20 mouse cellular contexts compared by ENCODE assay signal in the genomic region with DNA sequence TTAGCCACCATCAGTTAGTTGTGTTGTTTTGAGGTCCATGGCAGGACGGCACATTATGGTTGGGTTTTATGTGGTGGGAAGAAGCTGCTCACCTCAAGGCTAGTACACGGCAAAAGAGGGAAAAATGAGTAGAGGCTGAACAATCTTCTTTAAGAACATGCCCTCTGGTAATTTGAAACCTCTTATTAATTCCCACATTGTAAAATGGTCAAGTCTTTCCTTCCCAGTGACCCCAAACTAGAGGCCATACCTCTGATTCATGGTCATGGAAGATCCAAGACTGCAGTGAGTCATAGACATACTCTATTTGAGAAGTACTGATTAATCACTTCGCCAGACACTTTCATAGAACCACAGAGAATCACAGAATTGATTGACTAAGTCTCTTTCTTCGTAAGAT. TPM values are rescaled to one million over a fixed set of nuclear protein-coding genes. Genes with fewer than 3 reads are reported as not detected.
"Had no signal": no experiment of that assay in that cellular context is flagged by ENCODE, and none has a peak within 500 bp of the region (broad histone marks: within the 10 kb centered on the region; RNA-seq: fewer than 3 reads in every experiment).

No protein-coding gene starts in this region.

- H3K4me3 ChIP-seq: limb, embryonic 12.5 days; limb, embryonic 15.5 days; megakaryocyte, embryonic 14.5 days; midbrain, embryonic 10.5 days; midbrain, embryonic 13.5 days; stomach, embryonic 15.5 days had no signal

- H3K27ac ChIP-seq: limb, embryonic 12.5 days; limb, embryonic 15.5 days; liver, embryonic 14.5 days; midbrain, embryonic 10.5 days; midbrain, embryonic 13.5 days; stomach, embryonic 15.5 days had no signal

- DNase-seq: kidney, adult 8-10 months; kidney, postnatal 14 days; kidney, postnatal 4 days; left cerebral cortex, postnatal 4 days; liver, postnatal 0 days; lung, embryonic 14.5 days; lung, postnatal 36 days; right cerebral cortex, adult 18-20 months; right cerebral cortex, postnatal 14 days; right cerebral cortex, postnatal 4 days; thymus, adult 18-20 months; thymus, postnatal 36 days had no signal

- H3K4me1 ChIP-seq: limb, embryonic 12.5 days; limb, embryonic 15.5 days; megakaryocyte, embryonic 14.5 days; midbrain, embryonic 10.5 days; midbrain, embryonic 13.5 days; stomach, embryonic 15.5 days had no signal

RNA-seq across cellular contexts. Expression of a gene that starts 13.6 kb away (rescaled TPM):
- polyA plus RNA-seq: lung, embryonic 14.5 days; midbrain, embryonic 10.5 days; midbrain, embryonic 13.5 days; midbrain, embryonic 16.5 days had no signal
